ENCODE assay signal across 11 mouse cellular contexts in genomic region chr4:139111421-139111820, GRCm38 (mm10). TPM values are rescaled to one million over a fixed set of nuclear protein-coding genes. Genes with fewer than 3 reads are reported as not detected.
DNase-seq lines count a peak whose midpoint lies in the region; ATAC-seq and TF ChIP-seq lines count a peak whose summit lies in the region.
"Had no signal": no experiment of that assay in that cellular context is flagged by ENCODE, and none has a peak within 500 bp of the region (broad histone marks: within the 10 kb centered on the region; RNA-seq: fewer than 3 reads in every experiment).

No protein-coding gene starts in this region.

- no peak overlapping the region for H3K9ac ChIP-seq in heart, embryonic 13.5 days
- H3K9ac ChIP-seq in midbrain, postnatal 0 days (replicated peaks; ENCODE audit: low read length, poor library complexity, severe bottlenecking), result no peak overlapping the region
- H3K9ac ChIP-seq in midbrain, embryonic 14.5 days (replicated peaks; ENCODE audit: low read length), result no peak overlapping the region
- H3K9ac ChIP-seq in stomach, postnatal 0 days (ENCODE audit: low read length), result no peak overlapping the region

- H3K27me3 ChIP-seq in heart, embryonic 13.5 days (replicated peaks), result no peaks in the 10 kb centered on the region
- H3K27me3 ChIP-seq in midbrain, postnatal 0 days (ENCODE audit: insufficient read depth, low read length), result no peaks in the 10 kb centered on the region
- H3K27me3 ChIP-seq in midbrain, embryonic 14.5 days (ENCODE audit: control insufficient read depth, insufficient read depth, low read length), result no peaks in the 10 kb centered on the region
- no peaks in the 10 kb centered on the region for H3K27me3 ChIP-seq in stomach, postnatal 0 days (ENCODE audit: control insufficient read depth, insufficient read depth, low read length)

- no peak for TF ChIP-seq EP300 in stomach, postnatal 0 days (optimal IDR thresholded peaks at IDR 0.05)

- no peak overlapping the region for H3K4me3 ChIP-seq in heart, embryonic 13.5 days
- no peak overlapping the region for H3K4me3 ChIP-seq in midbrain, postnatal 0 days (ENCODE audit: low read depth, low read length)
- H3K4me3 ChIP-seq in midbrain, embryonic 14.5 days (replicated peaks; ENCODE audit: low read depth, low read length), result no peak overlapping the region
- H3K4me3 ChIP-seq in stomach, postnatal 0 days (ENCODE audit: low read depth, low read length), result no peak overlapping the region

- peaks cover 47% of the 10 kb centered on the region for H3K4me1 ChIP-seq in heart, embryonic 13.5 days
- no peaks in the 10 kb centered on the region; the same call in 1 of the 2 replicates for H3K4me1 ChIP-seq in midbrain, postnatal 0 days (ENCODE audit: insufficient read depth, low read length)
- H3K4me1 ChIP-seq in midbrain, embryonic 14.5 days (ENCODE audit: control insufficient read depth, insufficient read depth, low read length), result 0 out of 2 replicates have a peak, but pooled peaks cover 9% of the 10 kb centered on the region
- H3K4me1 ChIP-seq in stomach, postnatal 0 days (replicated peaks; ENCODE audit: control insufficient read depth, insufficient read depth), result peaks cover 12% of the 10 kb centered on the region

- H3K27ac ChIP-seq in heart, embryonic 13.5 days (replicated peaks), result peak overlapping the region; percentile 38
- H3K27ac ChIP-seq in midbrain, postnatal 0 days (ENCODE audit: low read depth, low read length), result 0 out of 2 replicates have a peak overlapping the region, but pooled peaks have one; percentile 1
- no peak overlapping the region for H3K27ac ChIP-seq in midbrain, embryonic 14.5 days (replicated peaks; ENCODE audit: low read depth, low read length)
- H3K27ac ChIP-seq in stomach, postnatal 0 days (replicated peaks), result peak overlapping the region; percentile 73

- WGBS in heart, embryonic 13.5 days, result 46% methylated on average over 3 of the region's 3 CpGs
- 39% methylated on average over 3 of the region's 3 CpGs for whole genome bisulfite sequencing in midbrain, postnatal 0 days
- WGBS in midbrain, embryonic 14.5 days, result 77% methylated on average over 3 of the region's 3 CpGs
- 14% methylated on average over 3 of the region's 3 CpGs for WGBS in stomach, postnatal 0 days

- no peaks in the 10 kb centered on the region for H3K9me3 ChIP-seq in heart, embryonic 13.5 days
- H3K9me3 ChIP-seq in midbrain, postnatal 0 days (ENCODE audit: low read length), result no peaks in the 10 kb centered on the region
- no peaks in the 10 kb centered on the region for H3K9me3 ChIP-seq in midbrain, embryonic 14.5 days (ENCODE audit: control insufficient read depth, low read length)
- no peaks in the 10 kb centered on the region for H3K9me3 ChIP-seq in stomach, postnatal 0 days (ENCODE audit: control insufficient read depth, low read length)

- DNase-seq in heart, postnatal 4 days, result no peak
- no peak for DNase-seq in midbrain, postnatal 0 days (ENCODE audit: low spot score)
- DNase-seq in midbrain, embryonic 14.5 days, result no peak
- DNase-seq in kidney, postnatal 36 days, result peak; percentile 43 to 71
- DNase-seq in stomach, postnatal 0 days (ENCODE audit: low spot score), result no peak
- DNase-seq in thymus, postnatal 25 days, result no peak
- no peak for DNase-seq in layer of hippocampus, postnatal 36 days
- DNase-seq: cerebellum, postnatal 25 days; retina, postnatal 1 day had no signal

- no peaks in the 10 kb centered on the region; the same call in 1 of the 2 replicates for H3K36me3 ChIP-seq in heart, embryonic 13.5 days
- no peaks in the 10 kb centered on the region for H3K36me3 ChIP-seq in midbrain, postnatal 0 days (ENCODE audit: insufficient read depth, low read length)
- no peaks in the 10 kb centered on the region for H3K36me3 ChIP-seq in midbrain, embryonic 14.5 days (ENCODE audit: control insufficient read depth, insufficient read depth, low read length)
- H3K36me3 ChIP-seq in stomach, postnatal 0 days (ENCODE audit: control insufficient read depth, insufficient read depth, low read length), result no peaks in the 10 kb centered on the region

- ATAC-seq in heart, embryonic 13.5 days (ENCODE audit: extremely low read depth, insufficient number of reproducible peaks, low FRiP score, low TSS enrichment), result no peak
- ATAC-seq in midbrain, postnatal 0 days (ENCODE audit: low FRiP score), result no peak
- no peak for ATAC-seq in midbrain, embryonic 14.5 days (ENCODE audit: low FRiP score, low TSS enrichment)
- no peak for ATAC-seq in stomach, postnatal 0 days (ENCODE audit: low FRiP score, low TSS enrichment)

- TF ChIP-seq CTCF in midbrain, postnatal 0 days (IDR thresholded peaks at IDR 0.05), result no peak
- TF ChIP-seq CTCF in stomach, postnatal 0 days (IDR thresholded peaks at IDR 0.05; ENCODE audit: low read depth), result no peak

- no peak overlapping the region for H3K4me2 ChIP-seq in heart, embryonic 13.5 days
- H3K4me2 ChIP-seq in midbrain, postnatal 0 days (ENCODE audit: low read depth, low read length, poor library complexity, severe bottlenecking), result no peak overlapping the region
- no peak overlapping the region for H3K4me2 ChIP-seq in midbrain, embryonic 14.5 days (ENCODE audit: low read length)
- no peak overlapping the region; the same call in 1 of the 2 replicates for H3K4me2 ChIP-seq in stomach, postnatal 0 days (replicated peaks; ENCODE audit: low read depth)

RNA-seq across cellular contexts. Expression of gene Nbl1, which starts 18.6 kb away (rescaled TPM):
- 13.4 and 15.2 TPM in 2 replicates for polyA plus RNA-seq in heart, embryonic 13.5 days (2015; fragmentation: Nextera tagmentation; extraction: Ambion mirVana)
- total RNA-seq in heart, postnatal 4 days (2021), result 10 to 100 TPM; 19.6 to 20.8 TPM
- 60.7 and 62.2 TPM in 2 replicates for total RNA-seq in midbrain, postnatal 0 days (2014; rRNA removed)
- 53.4 and 55.7 TPM in 2 replicates for polyA plus RNA-seq in midbrain, postnatal 0 days (2015; fragmentation: Nextera tagmentation; extraction: Ambion mirVana)
- polyA plus RNA-seq in midbrain, embryonic 14.5 days (2014; fragmentation: Nextera tagmentation; extraction: Ambion mirVana), result 12.8 and 27.5 TPM in 2 replicates
- polyA plus RNA-seq in stomach, postnatal 0 days (2015; fragmentation: Nextera tagmentation; extraction: Ambion mirVana), result 53.6 and 58.9 TPM in 2 replicates
- 10 to 100 TPM; 77.2 to 86.8 TPM for total RNA-seq in layer of hippocampus, postnatal 36 days (2021)

RNA-seq across cellular contexts. Expression of gene Minos1, which starts 19.5 kb away (rescaled TPM):
- polyA plus RNA-seq in heart, embryonic 13.5 days (2015; fragmentation: Nextera tagmentation; extraction: Ambion mirVana), result 572 and 667 TPM in 2 replicates
- total RNA-seq in heart, postnatal 4 days (2021), result 100 to 1,000 TPM; 588 to 656 TPM
- total RNA-seq in midbrain, postnatal 0 days (2014; rRNA removed), result 21.9 and 31.0 TPM in 2 replicates
- 377 and 397 TPM in 2 replicates for polyA plus RNA-seq in midbrain, postnatal 0 days (2015; fragmentation: Nextera tagmentation; extraction: Ambion mirVana)
- 346 and 393 TPM in 2 replicates for polyA plus RNA-seq in midbrain, embryonic 14.5 days (2014; fragmentation: Nextera tagmentation; extraction: Ambion mirVana)
- polyA plus RNA-seq in stomach, postnatal 0 days (2015; fragmentation: Nextera tagmentation; extraction: Ambion mirVana), result 569 and 588 TPM in 2 replicates
- 100 to 1,000 TPM; 198 to 212 TPM for total RNA-seq in layer of hippocampus, postnatal 36 days (2021)

RNA-seq across cellular contexts. Expression of gene Htr6, which starts 36.1 kb away (rescaled TPM):
- polyA plus RNA-seq in heart, embryonic 13.5 days (2015; fragmentation: Nextera tagmentation; extraction: Ambion mirVana), result not detected in 2 replicates
- total RNA-seq in heart, postnatal 4 days (2021), result not detected
- 4.2 and 5.9 TPM in 2 replicates for total RNA-seq in midbrain, postnatal 0 days (2014; rRNA removed)
- polyA plus RNA-seq in midbrain, postnatal 0 days (2015; fragmentation: Nextera tagmentation; extraction: Ambion mirVana), result 1.0 and 1.1 TPM in 2 replicates
- 0.32 and 0.57 TPM in 2 replicates for polyA plus RNA-seq in midbrain, embryonic 14.5 days (2014; fragmentation: Nextera tagmentation; extraction: Ambion mirVana)
- 0.05 TPM in 1 of 2 replicates, not detected in the other for polyA plus RNA-seq in stomach, postnatal 0 days (2015; fragmentation: Nextera tagmentation; extraction: Ambion mirVana)
- 1 to 10 TPM; 6.5 to 8.8 TPM for total RNA-seq in layer of hippocampus, postnatal 36 days (2021)
- polyA plus RNA-seq: heart, postnatal 0 days had no signal

Comparison
In these comparisons a context has a peak if more than half of its experiments do, and no peak if none do; other contexts are left out.
1. DNase-seq: peak in kidney, postnatal 36 days (2 of 2); none in heart, postnatal 4 days (single experiment), midbrain, postnatal 0 days (single experiment), midbrain, embryonic 14.5 days (single experiment), stomach, postnatal 0 days (single experiment), thymus, postnatal 25 days (single experiment) and layer of hippocampus, postnatal 36 days (0 of 2).